Mouse (Mus musculus): ENCODE data around the gene Sirt4.

- TF ChIP-seq POLR2AphosphoS2 (IDR thresholded peaks at IDR 0.05; ENCODE audit: insufficient read length, low read depth) (no peak), USF1 (IDR thresholded peaks at IDR 0.05; ENCODE audit: low read depth) (no peak), POLR2A (IDR thresholded peaks at IDR 0.05; ENCODE audit: insufficient read length, low read depth) (no peak), MAX (IDR thresholded peaks at IDR 0.05; ENCODE audit: low read depth) (no peak), SRF (IDR thresholded peaks at IDR 0.05; ENCODE audit: control insufficient read depth, insufficient read length, low read depth) (no peak), TCF12 (IDR thresholded peaks at IDR 0.05; ENCODE audit: insufficient read depth, poor library complexity, severe bottlenecking) (no peak), MYOG (IDR thresholded peaks at IDR 0.05; ENCODE audit: control insufficient read depth in 1 of 3, insufficient read depth in 1 of 3, insufficient read length in 2 of 3, low read depth in 2 of 3) (no peak)
These were observed 24.8 kb upstream of the Sirt4 start for GRCm38 (mm10) chr5:115509321-115509761.
